Mouse (Mus musculus) midbrain, embryonic 13.5 days (tissue): ENCODE measurements around the gene Fyb. TPM values are rescaled to one million over a fixed set of nuclear protein-coding genes. Genes with fewer than 3 reads are reported as not detected.

ENCODE experiments used
- ATAC-seq: fragments of 200-750 bp; cut with Nextera tagmentation; 2 replicates; pipeline ENCODE4 v1.8.0; 2017; ENCODE audit warnings: mild to moderate bottlenecking, moderate TSS enrichment, moderate library complexity
- H3K27ac ChIP-seq: fragments of 300-500 bp; sonication (generic); 2 replicates; pipeline ENCODE4 v1.5.1; 2015; ENCODE audit warnings: inconsistent platforms, mild to moderate bottlenecking, moderate library complexity
- H3K27me3 ChIP-seq: fragments of 300-500 bp; sonication (generic); 2 replicates; pipeline ENCODE4 v1.6.1; 2015; ENCODE audit warnings: mild to moderate bottlenecking, inconsistent platforms
- H3K36me3 ChIP-seq: fragments of 300-500 bp; sonication (generic); 2 replicates; pipeline ENCODE4 v1.6.1; 2015; ENCODE audit warnings: mild to moderate bottlenecking, inconsistent platforms
- H3K4me1 ChIP-seq: fragments of 300-500 bp; sonication (generic); replicated peaks from 2 replicates; pipeline ENCODE4 v1.6.1; 2015; ENCODE audit warnings: inconsistent platforms
- H3K4me2 ChIP-seq: fragments of 300-500 bp; sonication (generic); replicated peaks from 2 replicates; pipeline ENCODE4 v1.6.1; 2015; ENCODE audit warnings: moderate library complexity, mild to moderate bottlenecking, inconsistent platforms
- H3K4me3 ChIP-seq: fragments of 300-500 bp; sonication (generic); replicated peaks from 2 replicates; pipeline ENCODE4 v1.5.1; 2015; ENCODE audit warnings: mild to moderate bottlenecking, inconsistent platforms
- H3K9ac ChIP-seq: fragments of 300-500 bp; sonication (generic); replicated peaks from 2 replicates; pipeline ENCODE4 v1.6.1; 2015; ENCODE audit warnings: mild to moderate bottlenecking, inconsistent platforms
- H3K9me3 ChIP-seq: fragments of 300-500 bp; sonication (generic); 2 replicates; pipeline ENCODE4 v1.6.1; 2016; ENCODE audit warnings: mild to moderate bottlenecking, inconsistent platforms
- WGBS: fragments of 180-500 bp; shearing (Covaris S2); methylation state at CpG from one replicate; pipeline ENCODE4 v1.1.7; 2015; 5-methylcytosine and 5-hydroxymethylcytosine counted together
- polyA plus RNA-seq: library from polyadenylated mRNA; unstranded; fragments of >200 nt; fragmentation: Nextera tagmentation; extraction: Ambion mirVana; gene quantifications from 2 replicates; pipeline ENCODE4 v1.2.1, GENCODE M21; 2015

Gene Fyb
- polyA plus RNA-seq, 1 experiment from 2014 or later = 4.1 TPM

DNA sequence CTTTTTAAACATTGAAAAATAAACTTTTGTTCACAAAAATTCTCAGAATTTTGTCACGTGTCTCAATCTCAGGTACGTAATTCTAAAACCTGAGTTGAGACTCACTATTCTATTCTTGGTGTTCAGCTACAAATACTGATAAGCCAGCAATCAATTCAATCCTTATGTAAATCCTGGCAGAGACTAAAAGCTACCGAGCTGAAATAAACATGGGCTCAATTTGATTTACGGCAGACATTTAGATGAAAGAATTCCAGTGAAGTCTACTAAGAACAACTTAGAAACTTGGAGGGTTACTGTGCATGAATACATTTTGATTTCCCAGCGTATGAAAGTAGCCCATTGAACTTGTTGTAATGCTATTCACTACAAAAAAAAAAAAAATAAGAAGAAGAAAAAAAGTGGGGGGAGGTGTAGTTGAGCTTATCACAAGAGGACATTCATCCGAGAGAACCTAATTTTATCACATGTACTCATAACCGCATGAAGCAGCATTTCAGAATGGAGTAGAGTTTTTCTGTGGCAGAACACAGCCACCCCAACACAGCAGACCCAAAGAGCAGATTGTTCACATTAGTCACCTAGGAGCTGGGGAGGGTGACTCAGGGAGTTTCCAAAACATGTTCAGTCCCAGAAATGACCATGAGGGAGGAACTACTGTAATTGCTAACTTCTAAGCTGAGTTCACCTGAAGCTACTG is 17.1 kb downstream of the Fyb start:
- Histone ChIP-seq H3K4me3 (no peak overlapping the region), H3K9ac (no peak overlapping the region), H3K27ac (no peak overlapping the region), H3K9me3 (no peaks in the 10 kb centered on the region), H3K36me3 (no peaks in the 10 kb centered on the region), H3K4me1 (no peaks in the 10 kb centered on the region), H3K4me2 (no peak overlapping the region), H3K27me3 (no peaks in the 10 kb centered on the region)
- no peak for ATAC-seq
- WGBS = 80% methylated on average over 7 of the region's 7 CpGs

DNA sequence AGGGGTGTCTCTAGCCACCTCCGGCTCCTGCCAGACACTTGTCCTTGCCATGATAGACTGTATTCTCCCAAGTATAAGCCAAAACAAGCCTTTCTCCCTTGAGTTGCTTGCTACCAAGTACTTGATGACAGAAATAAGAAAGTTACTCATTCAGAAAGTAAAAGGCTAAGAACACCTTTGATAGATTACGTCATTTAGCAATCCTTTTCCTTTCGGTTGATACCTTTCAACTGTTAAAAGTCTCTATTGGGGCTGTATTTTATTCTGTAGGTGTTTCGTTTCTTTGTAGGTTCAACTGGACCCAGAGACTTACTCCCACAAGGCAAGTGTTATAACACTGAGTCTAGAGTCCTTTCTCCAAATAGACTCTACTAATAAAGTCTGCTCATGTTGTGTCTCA is 26.3 kb downstream of the Fyb start:
- H3K9me3 ChIP-seq = no peaks in the 10 kb centered on the region
- H3K4me3 ChIP-seq = no peak overlapping the region
- H3K9ac ChIP-seq = no peak overlapping the region
- 93% methylated on average over 4 of the region's 4 CpGs for WGBS
- H3K27me3 ChIP-seq = no peaks in the 10 kb centered on the region
- H3K4me2 ChIP-seq = no peak overlapping the region
- no peak overlapping the region for H3K27ac ChIP-seq
- ATAC-seq = no peak
- no peaks in the 10 kb centered on the region for H3K36me3 ChIP-seq
- H3K4me1 ChIP-seq = no peaks in the 10 kb centered on the region

DNA sequence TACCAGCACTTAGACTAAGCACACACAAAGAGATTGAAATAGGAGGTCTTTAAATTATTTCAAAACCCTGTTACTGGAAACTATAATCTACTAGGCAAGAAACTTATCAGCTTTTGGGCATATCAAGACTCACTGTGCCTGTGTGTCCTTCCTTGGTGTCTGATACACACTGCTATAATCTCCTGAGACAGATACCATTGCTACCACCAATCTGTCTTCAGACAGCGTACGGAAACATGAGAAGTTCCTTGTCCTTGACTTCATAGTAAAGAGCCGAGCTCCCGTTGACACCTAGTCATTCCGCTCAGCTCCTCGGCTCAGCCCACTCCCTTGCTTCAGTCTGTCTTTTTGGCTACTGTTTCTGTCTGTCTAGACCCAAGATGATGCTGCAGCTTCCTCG is 29.2 kb downstream of the Fyb start:
- H3K27ac ChIP-seq = no peak overlapping the region
- no peak overlapping the region for H3K9ac ChIP-seq
- no peak for ATAC-seq
- H3K4me3 ChIP-seq = no peak overlapping the region
- no peaks in the 10 kb centered on the region for H3K4me1 ChIP-seq
- H3K36me3 ChIP-seq = no peaks in the 10 kb centered on the region
- 96% methylated on average over 7 of the region's 7 CpGs for WGBS
- no peaks in the 10 kb centered on the region for H3K9me3 ChIP-seq
- no peak overlapping the region for H3K4me2 ChIP-seq
- H3K27me3 ChIP-seq = no peaks in the 10 kb centered on the region

DNA sequence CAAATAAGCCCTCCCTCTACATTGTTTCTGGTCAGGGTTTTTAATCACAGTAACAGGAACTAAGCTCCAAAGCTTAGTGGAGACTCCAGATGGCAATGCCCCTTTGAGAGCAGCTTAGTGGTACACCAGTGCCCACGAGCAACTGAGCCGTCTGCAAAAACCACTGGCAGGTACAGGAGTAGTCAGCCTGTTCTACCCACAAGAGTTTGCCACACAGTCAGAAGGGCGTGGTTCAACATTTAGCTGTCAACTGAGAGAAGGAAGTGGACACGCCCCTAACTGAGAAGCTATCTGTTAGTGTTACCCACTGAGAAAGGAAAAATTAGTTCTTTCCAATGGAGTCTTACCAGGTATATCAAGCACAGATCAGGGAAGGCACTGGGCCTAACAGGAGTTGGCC is 32.1 kb downstream of the Fyb start:
- Histone ChIP-seq H3K27me3 (no peaks in the 10 kb centered on the region), H3K4me2 (no peak overlapping the region), H3K4me1 (no peaks in the 10 kb centered on the region), H3K9ac (no peak overlapping the region), H3K27ac (no peak overlapping the region), H3K9me3 (no peaks in the 10 kb centered on the region), H3K4me3 (no peak overlapping the region), H3K36me3 (no peaks in the 10 kb centered on the region)
- WGBS = 79% methylated on average over 4 of the region's 4 CpGs
- ATAC-seq = no peak

DNA sequence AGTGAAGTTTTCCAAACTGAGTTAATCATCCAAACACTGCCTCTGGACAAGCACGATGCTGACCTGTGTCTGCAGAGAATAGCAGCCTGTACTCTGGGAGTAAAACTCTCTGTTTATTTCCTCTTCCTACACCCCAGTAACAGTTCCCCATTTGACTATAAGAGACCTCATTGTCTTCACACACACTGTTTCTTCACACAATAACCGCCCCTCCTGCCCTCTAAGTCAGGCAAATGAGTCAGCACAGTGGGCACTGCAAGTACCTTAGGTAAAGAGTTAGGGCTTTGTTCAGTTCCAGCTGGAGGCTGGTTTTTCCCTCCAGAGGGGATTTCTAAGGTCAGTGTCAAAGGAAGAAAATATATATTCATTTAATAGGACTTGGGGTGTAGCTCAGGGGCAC is 32.9 kb downstream of the Fyb start:
- no peaks in the 10 kb centered on the region for H3K27me3 ChIP-seq
- 46% methylated on average over 2 of the region's 2 CpGs for WGBS
- H3K4me2 ChIP-seq = no peak overlapping the region

DNA sequence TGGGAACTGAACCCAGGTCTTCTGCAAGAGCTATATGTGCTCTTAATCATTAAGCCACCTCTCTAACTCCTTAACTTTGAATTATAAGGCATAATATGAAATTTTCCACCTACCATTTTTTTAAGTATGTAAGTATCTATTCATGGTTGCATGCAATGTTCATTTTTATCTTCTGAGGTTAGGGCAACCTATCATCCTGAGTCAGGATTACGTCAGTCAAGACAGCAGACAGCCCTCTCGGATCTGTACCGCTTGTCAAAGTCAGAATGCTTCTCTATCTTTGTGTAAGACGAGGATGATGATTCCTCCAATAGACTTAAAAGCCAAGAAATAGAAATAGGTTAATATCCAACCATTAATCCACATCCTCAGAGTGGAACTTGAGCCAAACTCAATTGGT is 33.6 kb downstream of the Fyb start:
- no peak for ATAC-seq
- H3K9ac ChIP-seq = no peak overlapping the region
- H3K27me3 ChIP-seq = no peaks in the 10 kb centered on the region
- H3K9me3 ChIP-seq = no peaks in the 10 kb centered on the region
- H3K4me1 ChIP-seq = no peaks in the 10 kb centered on the region
- H3K36me3 ChIP-seq = no peaks in the 10 kb centered on the region
- H3K4me3 ChIP-seq = no peak overlapping the region
- 90% methylated on average over 4 of the region's 4 CpGs for WGBS
- no peak overlapping the region for H3K4me2 ChIP-seq
- no peak overlapping the region for H3K27ac ChIP-seq

More for the DNA sequence above, 32.9 kb downstream of the Fyb start:
- Histone ChIP-seq H3K9me3 (no peaks in the 10 kb centered on the region), H3K36me3 (no peaks in the 10 kb centered on the region), H3K9ac (no peak overlapping the region), H3K4me3 (no peak overlapping the region), H3K4me1 (no peaks in the 10 kb centered on the region), H3K27ac (no peak overlapping the region)
- ATAC-seq = no peak

DNA sequence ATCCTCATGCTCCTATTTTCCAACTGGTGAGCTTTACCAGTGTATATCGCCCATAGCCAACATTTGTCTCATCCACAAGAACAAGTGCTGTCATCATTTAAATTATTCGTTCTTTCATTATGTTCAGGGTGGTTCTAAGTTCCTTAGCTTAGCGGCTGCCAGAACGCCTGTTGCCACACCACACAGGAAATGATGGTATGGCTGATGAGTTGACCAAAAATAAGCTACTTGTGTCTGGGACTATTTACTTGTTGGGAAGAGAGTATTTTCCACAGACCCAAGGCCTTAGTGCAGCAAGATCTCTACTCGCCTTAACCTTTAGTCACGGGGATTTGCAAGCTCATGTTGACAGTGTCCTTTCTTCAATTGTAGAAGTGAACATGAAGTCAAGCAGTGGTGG is 34.3 kb downstream of the Fyb start:
- no peak overlapping the region for H3K4me2 ChIP-seq
- H3K9ac ChIP-seq = no peak overlapping the region
- no peak overlapping the region for H3K27ac ChIP-seq
- no peak overlapping the region for H3K4me3 ChIP-seq
- H3K36me3 ChIP-seq = no peaks in the 10 kb centered on the region
- WGBS = 91% methylated on average over 6 of the region's 6 CpGs
- no peak for ATAC-seq
- no peaks in the 10 kb centered on the region for H3K4me1 ChIP-seq
- H3K9me3 ChIP-seq = no peaks in the 10 kb centered on the region
- H3K27me3 ChIP-seq = no peaks in the 10 kb centered on the region

DNA sequence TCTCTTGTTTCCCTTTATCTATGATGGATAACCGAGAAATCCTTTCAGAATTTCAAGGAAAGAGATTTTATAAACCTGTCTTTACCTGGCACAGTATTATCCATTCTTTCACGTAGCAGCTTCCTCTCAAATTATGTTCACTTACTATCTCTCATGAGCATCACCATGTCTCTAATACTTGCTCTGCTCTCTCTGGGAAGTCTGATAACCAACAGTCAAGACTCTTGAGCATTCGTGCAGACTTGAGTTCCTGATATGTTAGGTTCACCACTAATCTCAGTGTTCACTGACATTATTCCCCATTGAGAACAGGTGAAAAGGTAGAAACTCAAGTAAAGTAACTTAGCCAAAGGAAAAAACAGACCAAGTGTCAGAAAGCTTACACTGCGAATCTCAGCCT is 34.9 kb downstream of the Fyb start:
- Histone ChIP-seq H3K9me3 (no peaks in the 10 kb centered on the region), H3K36me3 (no peaks in the 10 kb centered on the region), H3K4me2 (no peak overlapping the region), H3K27me3 (no peaks in the 10 kb centered on the region), H3K4me3 (no peak overlapping the region), H3K9ac (no peak overlapping the region), H3K27ac (no peak overlapping the region), H3K4me1 (no peaks in the 10 kb centered on the region)
- no peak for ATAC-seq
- WGBS = 94% methylated on average over 4 of the region's 4 CpGs

DNA sequence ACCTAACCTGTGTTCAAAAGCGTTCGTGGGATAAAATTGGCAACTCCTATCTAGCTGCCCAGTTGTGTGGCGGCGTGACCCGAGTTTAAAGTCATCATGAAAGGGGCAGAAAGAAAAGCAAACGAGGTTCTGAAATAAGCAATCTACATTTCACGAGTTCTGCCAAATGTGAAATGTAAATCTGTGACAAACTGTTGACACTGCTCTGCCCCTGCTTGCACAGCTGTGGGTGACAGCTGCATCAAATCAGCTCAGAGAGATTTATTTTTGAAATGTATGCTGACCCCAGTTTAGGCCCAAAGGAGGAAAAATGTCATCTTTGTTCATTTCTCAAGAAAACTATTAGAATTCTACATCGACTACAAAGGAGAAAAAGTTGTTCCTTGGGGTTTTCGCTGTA is 36.5 kb downstream of the Fyb start:
- Histone ChIP-seq H3K36me3 (no peaks in the 10 kb centered on the region), H3K9me3 (no peaks in the 10 kb centered on the region), H3K9ac (no peak overlapping the region), H3K27ac (no peak overlapping the region), H3K4me1 (no peaks in the 10 kb centered on the region), H3K4me3 (no peak overlapping the region), H3K27me3 (no peaks in the 10 kb centered on the region), H3K4me2 (no peak overlapping the region)
- WGBS = 92% methylated on average over 9 of the region's 9 CpGs
- ATAC-seq = no peak

DNA sequence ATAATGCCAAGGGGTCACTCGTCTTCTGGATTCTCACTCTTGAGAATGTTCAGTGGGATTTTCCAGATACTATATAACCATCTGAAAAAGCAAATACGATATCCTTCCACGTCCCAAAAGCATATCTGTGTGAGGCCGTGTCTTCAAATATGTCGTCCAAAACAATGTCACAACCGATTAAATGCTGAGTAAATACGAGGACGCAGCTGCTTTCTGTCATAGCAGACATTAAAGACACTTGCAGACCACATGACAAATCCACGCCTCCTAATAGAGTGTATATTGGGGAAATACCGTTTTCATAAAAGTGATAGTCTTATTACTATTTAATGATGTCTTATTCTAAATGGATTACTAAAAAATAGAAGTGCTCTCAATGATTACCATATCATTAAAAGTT is 38.0 kb downstream of the Fyb start:
- Histone ChIP-seq H3K36me3 (no peaks in the 10 kb centered on the region), H3K4me2 (no peak overlapping the region), H3K9me3 (no peaks in the 10 kb centered on the region), H3K27ac (no peak overlapping the region), H3K4me3 (no peak overlapping the region), H3K27me3 (no peaks in the 10 kb centered on the region), H3K9ac (no peak overlapping the region), H3K4me1 (0 out of 2 replicates have a peak, but pooled peaks cover 5% of the 10 kb centered on the region)
- WGBS = 88% methylated on average over 10 of the region's 10 CpGs
- ATAC-seq = no peak

DNA sequence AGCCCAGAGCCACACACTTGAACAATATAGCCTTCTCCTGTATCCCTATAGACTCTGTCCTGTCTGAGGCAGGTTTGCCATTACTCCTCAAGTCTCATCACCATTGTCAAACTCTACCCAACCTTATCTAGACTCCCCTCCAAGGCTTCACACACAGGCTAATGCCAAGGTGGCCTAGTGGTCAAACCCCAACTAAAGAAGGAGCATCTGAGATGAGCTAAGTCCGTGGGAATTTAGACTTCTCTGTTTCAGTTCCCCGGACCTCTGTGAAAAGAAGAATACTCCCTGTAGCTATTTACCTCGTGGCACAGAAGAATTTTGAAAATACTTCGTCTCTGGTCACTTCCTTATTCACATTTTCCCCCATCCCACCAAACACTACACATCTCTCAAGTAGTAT is 39.5 kb downstream of the Fyb start:
- H3K27me3 ChIP-seq = no peaks in the 10 kb centered on the region
- no peak overlapping the region for H3K4me2 ChIP-seq
- H3K4me3 ChIP-seq = no peak overlapping the region
- no peak overlapping the region for H3K27ac ChIP-seq
- no peaks in the 10 kb centered on the region for H3K36me3 ChIP-seq
- ATAC-seq = no peak
- H3K9ac ChIP-seq = no peak overlapping the region
- WGBS = 83% methylated on average over 4 of the region's 4 CpGs
- H3K9me3 ChIP-seq = no peaks in the 10 kb centered on the region
- 0 out of 2 replicates have a peak, but pooled peaks cover 5% of the 10 kb centered on the region for H3K4me1 ChIP-seq

DNA sequence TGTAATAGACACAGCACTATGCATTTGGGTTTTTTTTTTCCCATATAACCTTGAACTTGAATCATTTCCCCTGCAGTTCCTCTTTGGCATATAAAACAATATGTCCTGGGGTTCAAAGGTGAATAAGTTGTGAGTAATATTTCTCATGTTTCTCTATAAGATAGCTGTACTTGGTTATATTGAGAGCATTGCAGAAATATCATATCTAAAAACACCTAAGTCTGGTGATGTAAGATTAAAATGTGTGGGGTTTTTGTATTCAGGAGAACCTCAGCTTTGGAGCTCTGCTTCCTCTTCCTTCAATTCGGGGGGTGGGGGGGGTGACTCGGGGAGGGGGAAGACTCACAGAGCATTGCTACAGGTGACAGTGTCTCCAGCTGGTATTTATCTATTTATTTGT is 40.0 kb downstream of the Fyb start:
- Histone ChIP-seq H3K36me3 (no peaks in the 10 kb centered on the region), H3K4me2 (no peak overlapping the region), H3K9me3 (no peaks in the 10 kb centered on the region), H3K4me1 (0 out of 2 replicates have a peak, but pooled peaks cover 5% of the 10 kb centered on the region), H3K4me3 (no peak overlapping the region), H3K27me3 (no peaks in the 10 kb centered on the region), H3K9ac (no peak overlapping the region), H3K27ac (no peak overlapping the region)
- WGBS = 75% methylated on average over 2 of the region's 2 CpGs
- no peak for ATAC-seq

DNA sequence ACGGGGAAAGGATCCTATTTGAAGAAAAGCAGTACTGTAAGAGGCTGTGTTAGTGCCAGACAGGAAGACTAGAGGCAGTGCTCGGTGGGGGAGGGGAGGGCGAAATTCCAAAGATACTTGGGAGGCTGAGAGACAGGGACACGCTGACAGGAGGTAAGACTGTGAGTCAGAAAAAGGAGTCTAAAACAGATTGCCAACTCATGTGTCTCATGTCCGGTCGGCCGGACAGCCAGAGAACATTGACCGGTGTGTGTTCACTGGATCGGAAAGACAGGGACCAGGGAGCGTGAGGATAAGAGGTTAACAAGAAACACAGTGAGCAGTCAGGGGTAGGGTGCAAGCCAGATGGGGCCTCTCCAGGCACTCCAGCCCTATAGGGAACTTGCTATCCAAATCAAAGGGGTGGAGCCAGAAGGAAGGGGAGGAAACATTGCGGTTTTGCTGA is 42.3 kb downstream of the Fyb start:
- 28% methylated on average over 11 of the region's 11 CpGs for WGBS
- H3K4me2 ChIP-seq = peak overlapping the region; percentile 27; the same call in 1 of the 2 replicates
- no peak overlapping the region for H3K4me3 ChIP-seq
- no peak overlapping the region; the same call in 1 of the 2 replicates for H3K9ac ChIP-seq
- no peaks in the 10 kb centered on the region for H3K36me3 ChIP-seq
- 0 out of 2 replicates have a peak, but pooled peaks cover 5% of the 10 kb centered on the region for H3K4me1 ChIP-seq
- H3K9me3 ChIP-seq = no peaks in the 10 kb centered on the region
- no peaks in the 10 kb centered on the region for H3K27me3 ChIP-seq
- no peak overlapping the region for H3K27ac ChIP-seq
- peak; percentile 80 for ATAC-seq
